Mouse (Mus musculus) bone marrow, adult 2 months (tissue): ENCODE measurements around the gene Gm49393.
"Not testable (repeated sequence)": the region's sequence is repeated elsewhere in the genome, so short reads cannot be mapped to it uniquely, and the experiment has no call there.

Source experiments
- CTCF ChIP-seq: fragments of 200-500 bp; IDR thresholded peaks from 2 replicates; pipeline ENCODE4 v1.5.1; 2011; ENCODE audit warnings: low read length, control low read depth; ENCODE audit not compliant: control insufficient read depth, insufficient read depth
- POLR2A ChIP-seq: fragments of 200-500 bp; IDR thresholded peaks from 2 replicates; pipeline ENCODE4 v1.6.1; 2011; ENCODE audit warnings: low read depth, mild to moderate bottlenecking, control low read depth, low read length, borderline replicate concordance; ENCODE audit not compliant: control insufficient read depth

GRCm38 (mm10) chr13:60896794-60897193, 38.6 kb downstream of the Gm49393 start, which contains the start of gene Gm49392:
- TF ChIP-seq CTCF, POLR2A: not testable (repeated sequence)
